Mouse (Mus musculus): ENCODE data around the gene Olfr51. TPM values are rescaled to one million over a fixed set of nuclear protein-coding genes. Genes with fewer than 3 reads are reported as not detected.

Olfr51 gene
- total RNA-seq, 2 experiments from 2014 or later = not detected

- Histone ChIP-seq H3K27ac (no peak overlapping the region), H3K4me3 (no peak overlapping the region)
- DNase-seq (ENCODE audit: low spot score in 2 of 2) = no peak
- no peak for TF ChIP-seq CTCF (conservative IDR thresholded peaks at IDR 0.05)
Measured at GRCm38 (mm10) chr11:51051678-51052077, 48.3 kb downstream of the Olfr51 start.

- H3K4me3 ChIP-seq = no peak overlapping the region
- DNase-seq (ENCODE audit: low spot score in 2 of 2) = peak in 1 of 2 experiments; percentile 30
- no peak overlapping the region for H3K27ac ChIP-seq
- peak; percentile 76 for TF ChIP-seq CTCF (conservative IDR thresholded peaks at IDR 0.05)
Measured at GRCm38 (mm10) chr11:51053230-51053629, 49.8 kb downstream of the Olfr51 start.

GRCm38 (mm10) chr11:51059151-51059571 is 55.8 kb downstream of the Olfr51 start, which contains the start of gene Zfp354a:
TSS of gene Zfp354a (plus strand) at chr11:51059257.
- H3K4me3 ChIP-seq = peak within 1 kb of the TSS; percentile 90
- peak within 1 kb of the TSS; percentile 87 for H3K27ac ChIP-seq
- DNase-seq (ENCODE audit: low spot score in 2 of 2) = peak; percentile 74 to 79
- no peak; the same call in 1 of the 2 replicates for TF ChIP-seq CTCF (conservative IDR thresholded peaks at IDR 0.05)

Other genes starting within 250 kb of the Olfr51 start
- 10 to 100 TPM; 40.8 to 49.6 TPM for gene Zfp354c, start 175.9 kb upstream of the Olfr51 start, total RNA-seq (2021)
- 1 to 10 TPM; 4.0 to 4.1 TPM for gene Zfp879, start 162.0 kb upstream of the Olfr51 start, total RNA-seq (2021)
- not detected for gene Grm6, start 152.9 kb upstream of the Olfr51 start, total RNA-seq (2021)
- gene Zfp454, start 115.9 kb upstream of the Olfr51 start, total RNA-seq (2021) = 1 to 10 TPM; 5.3 to 6.4 TPM
- gene Zfp2, start 87.4 kb upstream of the Olfr51 start, total RNA-seq (2021) = 10 to 100 TPM; 20.1 to 20.2 TPM
- 1 to 10 TPM; 6.3 to 8.1 TPM for gene Zfp354b, start 72.0 kb upstream of the Olfr51 start, total RNA-seq (2021)
- not detected for gene 4933414I15Rik, start 59.8 kb upstream of the Olfr51 start, total RNA-seq (2021)
- gene Prop1, start 49.8 kb upstream of the Olfr51 start, total RNA-seq (2021) = not detected
- not detected for gene Olfr1378, start 37.1 kb upstream of the Olfr51 start, total RNA-seq (2021)
- not detected for gene Olfr1377, start 21.6 kb upstream of the Olfr51 start, total RNA-seq (2021)
- gene Olfr54, start 10.6 kb downstream of the Olfr51 start, total RNA-seq (2021) = not detected
- gene Olfr1375, start 44.5 kb downstream of the Olfr51 start, total RNA-seq (2021) = not detected
- gene Zfp354a, start 55.7 kb downstream of the Olfr51 start, total RNA-seq (2021) = 1 to 10 TPM; 7.3 to 8.3 TPM
- gene Gm12569, start 216.9 kb downstream of the Olfr51 start, total RNA-seq (2021) = not detected

Measured in layer of hippocampus, adult 2 months (tissue).